Mouse (Mus musculus): ENCODE results near the gene Fstl3.

Fstl3 gene

DNA sequence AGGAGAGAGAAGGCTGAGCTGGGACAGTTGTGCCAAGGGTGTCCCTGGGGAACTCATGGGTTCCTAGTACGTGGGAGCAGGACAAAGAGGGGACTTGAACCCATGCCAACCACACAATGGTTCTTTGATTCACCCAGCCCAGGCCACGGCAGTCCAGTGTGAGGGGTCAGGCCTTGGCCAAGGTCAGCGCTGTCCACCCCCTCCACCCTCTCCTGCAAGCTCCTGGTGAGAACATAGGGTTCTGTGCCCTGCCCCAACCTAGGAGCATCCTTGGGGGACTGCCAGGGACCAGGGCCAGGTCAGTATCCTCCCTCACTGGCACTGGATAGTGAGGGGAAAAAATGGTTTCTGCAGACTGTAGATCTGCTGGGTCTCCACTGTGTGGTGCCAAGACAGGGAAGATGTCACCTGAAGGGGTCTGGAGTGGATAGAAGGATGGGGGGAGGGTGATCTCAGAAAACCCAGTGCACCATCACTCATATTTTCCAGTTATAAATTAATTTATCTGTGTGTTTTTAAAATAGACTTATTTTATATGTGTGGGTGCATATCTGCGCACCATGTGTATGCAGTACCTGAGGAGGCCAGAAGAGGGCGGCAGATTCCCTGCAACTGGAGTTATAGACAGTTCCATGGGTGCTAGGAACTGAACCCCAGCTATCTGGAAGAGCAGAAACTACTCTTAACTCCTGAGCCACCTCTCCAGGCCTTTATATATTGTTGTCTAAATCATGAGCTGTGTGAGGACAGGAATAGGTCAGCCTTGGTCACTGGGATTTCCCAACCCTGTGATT is 2.4 kb upstream of the Fstl3 start:
- H3K4me3 ChIP-seq (replicated peaks; ENCODE audit: low read length) = no peak overlapping the region
- no peaks in the 10 kb centered on the region for H3K36me3 ChIP-seq (ENCODE audit: insufficient read depth, low read length)
- peaks cover 47% of the 10 kb centered on the region for H3K27me3 ChIP-seq (ENCODE audit: insufficient read depth, low read length)
- H3K4me1 ChIP-seq (replicated peaks; ENCODE audit: low read depth, low read length) = peaks cover 64% of the 10 kb centered on the region
- TF ChIP-seq POU5F1 (IDR thresholded peaks at IDR 0.05; ENCODE audit: borderline replicate concordance, low read length) = no peak
- peak; percentile 84 for TF ChIP-seq CTCF (conservative IDR thresholded peaks at IDR 0.05; ENCODE audit: low read length)
- TF ChIP-seq NANOG (IDR thresholded peaks at IDR 0.05; ENCODE audit: borderline replicate concordance, low read length) = no peak
- H3K9me3 ChIP-seq (ENCODE audit: low read length) = no peaks in the 10 kb centered on the region

DNA sequence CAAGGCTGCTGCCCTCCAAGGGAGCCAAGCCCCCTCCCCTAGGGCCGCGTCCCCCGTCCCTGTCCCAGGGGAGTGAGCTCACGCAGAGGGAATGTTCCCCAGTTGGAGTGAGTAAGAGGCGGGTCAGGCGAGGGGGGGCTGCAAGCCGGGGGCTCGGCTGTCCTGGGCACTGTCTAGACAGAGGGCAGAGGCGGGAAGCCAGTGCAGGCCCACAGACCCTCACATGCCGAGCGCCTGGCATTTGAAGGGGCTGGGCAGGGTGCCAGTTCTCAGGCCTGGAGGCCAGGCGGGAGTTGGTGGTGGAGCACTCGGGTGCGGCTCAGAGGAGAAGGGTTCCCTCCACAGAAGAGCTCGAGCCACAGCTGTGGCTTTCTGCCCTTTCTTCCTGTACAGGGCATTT is 934 bp downstream of the Fstl3 start:
- peaks cover 61% of the 10 kb centered on the region for H3K27me3 ChIP-seq (ENCODE audit: insufficient read depth, low read length)
- H3K4me3 ChIP-seq (replicated peaks; ENCODE audit: low read length) = peak overlapping the region; percentile 52
- no peaks in the 10 kb centered on the region for H3K9me3 ChIP-seq (ENCODE audit: low read length)
- TF ChIP-seq NANOG (IDR thresholded peaks at IDR 0.05; ENCODE audit: borderline replicate concordance, low read length) (no peak), CTCF (conservative IDR thresholded peaks at IDR 0.05; ENCODE audit: low read length) (no peak), POU5F1 (IDR thresholded peaks at IDR 0.05; ENCODE audit: borderline replicate concordance, low read length) (no peak)
- H3K36me3 ChIP-seq (ENCODE audit: insufficient read depth, low read length) = no peaks in the 10 kb centered on the region
- H3K4me1 ChIP-seq (replicated peaks; ENCODE audit: low read depth, low read length) = peaks cover 70% of the 10 kb centered on the region

DNA sequence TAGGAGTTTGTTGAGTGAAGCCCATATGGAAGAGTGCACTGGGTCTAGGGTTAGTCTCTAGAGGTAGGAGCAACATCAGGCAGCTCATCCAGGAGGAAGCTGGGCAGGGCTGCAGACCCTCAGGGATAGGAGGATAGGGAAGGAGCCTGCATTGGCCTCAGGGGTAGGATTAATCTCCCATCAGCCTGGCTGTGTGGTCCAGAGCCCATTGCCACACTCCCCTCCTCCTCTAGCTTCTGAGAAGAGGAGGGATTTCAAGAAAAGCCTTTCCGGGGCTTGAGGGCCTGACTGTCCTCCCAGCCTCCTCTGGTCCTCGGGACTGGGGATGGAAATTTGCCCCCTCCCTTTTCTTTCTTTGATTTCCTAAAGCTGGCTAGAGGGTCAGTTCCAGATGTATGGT is 2.1 kb downstream of the Fstl3 start:
- Histone ChIP-seq H3K36me3 (ENCODE audit: insufficient read depth, low read length) (no peaks in the 10 kb centered on the region), H3K4me3 (replicated peaks; ENCODE audit: low read length) (0 out of 2 replicates have a peak overlapping the region, but pooled peaks have one; percentile 20), H3K27me3 (ENCODE audit: insufficient read depth, low read length) (peaks cover 68% of the 10 kb centered on the region), H3K4me1 (replicated peaks; ENCODE audit: low read depth, low read length) (peaks cover 63% of the 10 kb centered on the region), H3K9me3 (ENCODE audit: low read length) (no peaks in the 10 kb centered on the region)
- TF ChIP-seq CTCF (conservative IDR thresholded peaks at IDR 0.05; ENCODE audit: low read length) = no peak
- no peak for TF ChIP-seq NANOG (IDR thresholded peaks at IDR 0.05; ENCODE audit: borderline replicate concordance, low read length)
- TF ChIP-seq POU5F1 (IDR thresholded peaks at IDR 0.05; ENCODE audit: borderline replicate concordance, low read length) = no peak

DNA sequence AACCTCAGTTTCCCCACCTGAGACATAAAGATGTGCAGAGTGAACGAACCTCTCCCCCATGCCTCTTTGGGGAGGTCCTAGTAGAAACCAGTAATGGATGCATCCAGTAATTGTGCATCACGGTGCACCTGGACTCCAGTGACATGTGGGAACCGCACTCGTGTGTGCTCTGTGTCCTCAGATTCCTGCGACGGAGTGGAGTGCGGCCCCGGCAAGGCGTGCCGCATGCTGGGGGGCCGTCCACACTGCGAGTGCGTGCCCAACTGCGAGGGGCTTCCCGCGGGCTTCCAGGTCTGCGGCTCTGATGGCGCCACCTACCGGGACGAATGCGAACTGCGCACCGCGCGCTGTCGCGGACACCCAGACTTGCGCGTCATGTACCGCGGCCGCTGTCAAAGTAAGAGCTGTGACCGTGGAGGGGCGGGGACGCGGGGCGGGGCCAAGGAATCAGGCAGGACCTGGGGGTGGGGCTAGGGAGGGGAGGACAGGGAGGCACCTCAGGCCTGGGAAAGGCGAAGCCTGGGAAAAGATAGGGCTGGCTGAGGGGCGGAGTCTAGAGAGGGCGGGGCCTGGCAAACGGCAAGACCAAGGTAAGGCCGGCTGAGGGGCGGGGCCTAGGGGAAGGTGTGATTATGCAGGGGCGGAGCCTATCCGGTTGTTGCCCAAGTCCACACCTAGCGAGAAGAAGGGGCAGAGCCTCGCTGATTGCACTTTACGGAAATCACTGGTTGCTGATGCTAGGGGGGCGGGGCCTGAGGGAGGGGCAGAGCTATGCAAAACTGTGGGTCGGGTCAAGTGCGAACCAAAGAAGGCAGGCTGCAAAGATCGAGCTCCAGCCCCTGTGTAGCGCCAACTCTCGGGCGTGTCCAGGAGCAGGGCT is 3.0 kb downstream of the Fstl3 start:
- peaks cover 77% of the 10 kb centered on the region for H3K27me3 ChIP-seq (ENCODE audit: insufficient read depth, low read length)
- TF ChIP-seq NANOG (IDR thresholded peaks at IDR 0.05; ENCODE audit: borderline replicate concordance, low read length) (no peak), CTCF (conservative IDR thresholded peaks at IDR 0.05; ENCODE audit: low read length) (peak; percentile 49)
- H3K4me1 ChIP-seq (replicated peaks; ENCODE audit: low read depth, low read length) = peaks cover 66% of the 10 kb centered on the region
- H3K36me3 ChIP-seq (ENCODE audit: insufficient read depth, low read length) = no peaks in the 10 kb centered on the region
- H3K9me3 ChIP-seq (ENCODE audit: low read length) = no peaks in the 10 kb centered on the region
- peak overlapping the region; percentile 84 for H3K4me3 ChIP-seq (replicated peaks; ENCODE audit: low read length)

DNA sequence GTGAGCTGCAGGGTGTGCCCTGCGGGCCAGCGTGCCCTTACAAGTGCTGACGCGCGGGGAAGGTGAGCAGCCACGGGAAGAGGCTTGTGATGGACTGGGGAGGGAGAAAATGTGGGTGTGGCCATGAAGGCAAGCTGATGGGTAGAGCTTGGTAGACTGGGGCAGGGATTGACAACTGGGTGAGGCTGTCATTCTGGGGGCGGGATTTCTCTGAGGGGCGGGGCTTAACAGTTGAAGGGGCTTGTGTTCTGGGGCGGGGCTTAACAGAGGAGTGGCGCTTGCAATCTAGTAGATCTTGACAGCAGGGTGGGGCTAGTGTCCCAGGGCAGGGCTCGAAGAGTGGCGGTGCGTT is 3.6 kb downstream of the Fstl3 start:
- TF ChIP-seq NANOG (IDR thresholded peaks at IDR 0.05; ENCODE audit: borderline replicate concordance, low read length) (no peak), CTCF (conservative IDR thresholded peaks at IDR 0.05; ENCODE audit: low read length) (no peak), POU5F1 (IDR thresholded peaks at IDR 0.05; ENCODE audit: borderline replicate concordance, low read length) (no peak)

DNA sequence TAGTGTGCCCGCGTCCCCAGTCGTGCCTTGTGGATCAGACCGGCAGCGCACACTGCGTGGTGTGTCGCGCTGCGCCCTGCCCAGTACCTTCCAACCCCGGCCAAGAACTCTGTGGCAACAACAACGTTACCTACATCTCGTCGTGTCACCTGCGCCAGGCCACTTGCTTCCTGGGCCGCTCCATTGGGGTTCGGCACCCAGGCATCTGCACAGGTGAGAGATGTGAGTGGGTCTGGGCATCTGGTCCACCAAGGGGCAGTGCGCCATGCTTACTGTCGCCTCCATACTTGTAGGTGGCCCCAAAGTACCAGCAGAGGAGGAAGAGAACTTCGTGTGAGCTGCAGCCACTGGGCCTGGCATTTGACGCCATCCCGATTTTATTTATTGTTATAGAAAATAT is 4.1 kb downstream of the Fstl3 start:
- Histone ChIP-seq H3K36me3 (ENCODE audit: insufficient read depth, low read length) (no peaks in the 10 kb centered on the region), H3K4me3 (replicated peaks; ENCODE audit: low read length) (peak overlapping the region; percentile 84), H3K9me3 (ENCODE audit: low read length) (no peaks in the 10 kb centered on the region), H3K27me3 (ENCODE audit: insufficient read depth, low read length) (peaks cover 77% of the 10 kb centered on the region), H3K4me1 (replicated peaks; ENCODE audit: low read depth, low read length) (peaks cover 65% of the 10 kb centered on the region)
- no peak for TF ChIP-seq POU5F1 (IDR thresholded peaks at IDR 0.05; ENCODE audit: borderline replicate concordance, low read length)
- TF ChIP-seq NANOG (IDR thresholded peaks at IDR 0.05; ENCODE audit: borderline replicate concordance, low read length) = no peak
- no peak for TF ChIP-seq CTCF (conservative IDR thresholded peaks at IDR 0.05; ENCODE audit: low read length)

More for the DNA sequence above, 3.6 kb downstream of the Fstl3 start:
- Histone ChIP-seq H3K4me3 (replicated peaks; ENCODE audit: low read length) (peak overlapping the region; percentile 84), H3K36me3 (ENCODE audit: insufficient read depth, low read length) (no peaks in the 10 kb centered on the region), H3K27me3 (ENCODE audit: insufficient read depth, low read length) (peaks cover 80% of the 10 kb centered on the region), H3K9me3 (ENCODE audit: low read length) (no peaks in the 10 kb centered on the region), H3K4me1 (replicated peaks; ENCODE audit: low read depth, low read length) (peaks cover 66% of the 10 kb centered on the region)

DNA sequence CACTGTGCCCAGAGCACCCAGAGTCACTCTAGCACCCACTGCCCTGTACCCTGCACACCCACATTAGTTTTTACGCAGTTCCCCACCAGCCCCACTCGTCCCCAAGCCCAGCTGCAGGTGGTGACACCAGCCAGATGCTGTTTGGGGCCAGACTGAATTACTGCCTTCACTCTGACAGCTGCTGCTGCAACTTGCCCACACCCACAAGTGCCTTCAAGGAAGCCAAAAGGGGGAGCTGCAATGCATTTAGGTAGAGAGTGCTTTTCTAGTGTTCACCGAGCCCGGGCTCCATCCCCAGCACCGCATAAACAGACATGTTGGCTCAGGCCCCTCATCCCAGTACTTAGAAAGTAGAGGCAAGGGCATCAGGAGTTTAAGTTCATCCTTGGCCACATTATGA is 4.9 kb downstream of the Fstl3 start:
- no peaks in the 10 kb centered on the region for H3K9me3 ChIP-seq (ENCODE audit: low read length)
- TF ChIP-seq CTCF (conservative IDR thresholded peaks at IDR 0.05; ENCODE audit: low read length) (no peak), NANOG (IDR thresholded peaks at IDR 0.05; ENCODE audit: borderline replicate concordance, low read length) (no peak), POU5F1 (IDR thresholded peaks at IDR 0.05; ENCODE audit: borderline replicate concordance, low read length) (no peak)
- peaks cover 69% of the 10 kb centered on the region for H3K27me3 ChIP-seq (ENCODE audit: insufficient read depth, low read length)
- no peaks in the 10 kb centered on the region for H3K36me3 ChIP-seq (ENCODE audit: insufficient read depth, low read length)
- H3K4me1 ChIP-seq (replicated peaks; ENCODE audit: low read depth, low read length) = peaks cover 57% of the 10 kb centered on the region
- H3K4me3 ChIP-seq (replicated peaks; ENCODE audit: low read length) = no peak overlapping the region

DNA sequence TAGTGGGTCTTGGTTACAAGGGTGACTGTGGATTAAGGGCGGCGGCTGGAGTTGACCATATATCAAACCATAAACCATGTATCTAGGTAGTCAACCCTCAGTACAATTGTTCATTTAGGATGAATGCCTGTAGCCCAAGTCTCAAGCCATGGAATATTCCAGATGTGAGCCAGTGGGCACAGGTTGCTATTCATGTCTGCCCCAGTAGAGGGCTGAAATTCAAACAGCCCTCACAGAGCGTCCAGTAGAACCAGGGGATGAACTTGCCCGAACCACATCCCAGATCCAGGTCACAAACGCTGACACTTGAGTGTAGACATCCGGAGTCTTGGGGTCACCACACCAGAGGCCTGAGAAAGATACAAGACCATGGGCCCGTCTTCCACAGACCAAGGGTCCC is 6.0 kb downstream of the Fstl3 start:
- Histone ChIP-seq H3K27me3 (ENCODE audit: insufficient read depth, low read length) (peaks cover 58% of the 10 kb centered on the region), H3K4me1 (replicated peaks; ENCODE audit: low read depth, low read length) (peaks cover 47% of the 10 kb centered on the region), H3K9me3 (ENCODE audit: low read length) (no peaks in the 10 kb centered on the region), H3K36me3 (ENCODE audit: insufficient read depth, low read length) (no peaks in the 10 kb centered on the region), H3K4me3 (replicated peaks; ENCODE audit: low read length) (no peak overlapping the region)
- TF ChIP-seq CTCF (conservative IDR thresholded peaks at IDR 0.05; ENCODE audit: low read length) (peak; percentile 54), NANOG (IDR thresholded peaks at IDR 0.05; ENCODE audit: borderline replicate concordance, low read length) (no peak), POU5F1 (IDR thresholded peaks at IDR 0.05; ENCODE audit: borderline replicate concordance, low read length) (no peak)
